Comparison of ENCODE assay signal across 10 mouse cellular contexts in genomic region chr4:124509695-124510094, GRCm38 (mm10).
DNase-seq lines count a peak whose midpoint lies in the region; ATAC-seq and TF ChIP-seq lines count a peak whose summit lies in the region.
"Had no signal": no experiment of that assay in that cellular context is flagged by ENCODE, and none has a peak within 500 bp of the region (broad histone marks: within the 10 kb centered on the region; RNA-seq: fewer than 3 reads in every experiment).

No protein-coding gene starts in this region.

- intact Hi-C loops in heart, postnatal 36 days (cut with DNase I) = no loop called here

- no peaks in the 10 kb centered on the region for H3K4me1 ChIP-seq in heart, postnatal 0 days (ENCODE audit: control insufficient read depth, insufficient read depth)
- no peaks in the 10 kb centered on the region for H3K4me1 ChIP-seq in heart, embryonic 12.5 days (replicated peaks)
- H3K4me1 ChIP-seq: liver, embryonic 12.5 days had no signal

- H3K9ac ChIP-seq in heart, postnatal 0 days (replicated peaks; ENCODE audit: low read depth, low read length) = no peak overlapping the region
- no peak overlapping the region for H3K9ac ChIP-seq in heart, embryonic 12.5 days
- H3K9ac ChIP-seq: liver, embryonic 12.5 days had no signal

- WGBS in heart, postnatal 0 days = 54% methylated on average over 5 of the region's 5 CpGs
- 63% methylated on average over 5 of the region's 5 CpGs for WGBS in heart, embryonic 12.5 days

- no peak for TF ChIP-seq CTCF in heart, postnatal 0 days (IDR thresholded peaks at IDR 0.05; ENCODE audit: low read depth)

- no peak overlapping the region for H3K4me2 ChIP-seq in heart, postnatal 0 days (ENCODE audit: low read depth, low read length)
- H3K4me2 ChIP-seq in heart, embryonic 12.5 days = no peak overlapping the region
- H3K4me2 ChIP-seq: liver, embryonic 12.5 days had no signal

- DNase-seq in heart, postnatal 0 days (ENCODE audit: low spot score) = peak; percentile 16
- peak; percentile 11 to 26 for DNase-seq in right cerebral cortex, adult 2 months (ENCODE audit: low spot score in 2 of 2)
- no peak for DNase-seq in right cerebral cortex, postnatal 25 days
- DNase-seq in heart, postnatal 36 days = peak; percentile 45 to 57
- DNase-seq in urinary bladder, adult 2 months (ENCODE audit: low spot score) = no peak
- no peak for DNase-seq in thymus, postnatal 25 days

- TF ChIP-seq EP300 in heart, postnatal 0 days (IDR thresholded peaks at IDR 0.05; ENCODE audit: low read depth) = no peak

- H3K9me3 ChIP-seq in heart, postnatal 0 days (replicated peaks; ENCODE audit: control insufficient read depth, low read length) = no peaks in the 10 kb centered on the region
- no peaks in the 10 kb centered on the region for H3K9me3 ChIP-seq in heart, embryonic 12.5 days (replicated peaks)
- H3K9me3 ChIP-seq: forebrain, embryonic 10.5 days; liver, embryonic 12.5 days had no signal

- H3K27me3 ChIP-seq in heart, postnatal 0 days (ENCODE audit: control insufficient read depth, insufficient read depth, low read length) = peaks cover 13% of the 10 kb centered on the region; the same call in 1 of the 2 replicates
- peaks cover 14% of the 10 kb centered on the region for H3K27me3 ChIP-seq in heart, embryonic 12.5 days (replicated peaks)

- no peak overlapping the region for H3K4me3 ChIP-seq in heart, postnatal 0 days (ENCODE audit: low read depth, low read length)
- H3K4me3 ChIP-seq in heart, embryonic 12.5 days = no peak overlapping the region
- H3K4me3 ChIP-seq: forebrain, embryonic 10.5 days; liver, embryonic 12.5 days had no signal

- H3K27ac ChIP-seq in heart, postnatal 0 days (ENCODE audit: low read depth) = no peak overlapping the region
- H3K27ac ChIP-seq in heart, embryonic 12.5 days (ENCODE audit: poor library complexity, severe bottlenecking) = no peak overlapping the region
- H3K27ac ChIP-seq: forebrain, embryonic 10.5 days; liver, embryonic 12.5 days had no signal

- ATAC-seq in heart, postnatal 0 days (ENCODE audit: insufficient read depth, low read depth) = no peak
- ATAC-seq in heart, embryonic 12.5 days (ENCODE audit: insufficient number of reproducible peaks, low FRiP score) = no peak
- ATAC-seq in CD4-positive, CD25-positive, alpha-beta regulatory T cell, adult 4 months = no peak
- ATAC-seq: liver, embryonic 12.5 days had no signal

- H3K36me3 ChIP-seq in heart, postnatal 0 days (replicated peaks; ENCODE audit: control insufficient read depth, insufficient read depth, low read length) = no peaks in the 10 kb centered on the region
- no peaks in the 10 kb centered on the region for H3K36me3 ChIP-seq in heart, embryonic 12.5 days
- H3K36me3 ChIP-seq: forebrain, embryonic 10.5 days; liver, embryonic 12.5 days had no signal

Comparison
In these comparisons a context has a peak if more than half of its experiments do, and no peak if none do; other contexts are left out.
1. DNase-seq: peak in heart, postnatal 0 days (single experiment), right cerebral cortex, adult 2 months (2 of 2) and heart, postnatal 36 days (2 of 2); none in right cerebral cortex, postnatal 25 days (single experiment), urinary bladder, adult 2 months (single experiment) and thymus, postnatal 25 days (single experiment).